Mouse (Mus musculus) regulatory T cell (primary cell): ENCODE measurements around the gene Trp53inp2.

Experiments used
- in situ Hi-C: fragments of 300-600 bp; cut with MboI, MseI; formaldehyde crosslinking; loops from one replicate; pipeline ENCODE4 v1.15.1; 2025; ENCODE audit warnings: high pct_unique_total_duplicates

Gene Trp53inp2

DNA sequence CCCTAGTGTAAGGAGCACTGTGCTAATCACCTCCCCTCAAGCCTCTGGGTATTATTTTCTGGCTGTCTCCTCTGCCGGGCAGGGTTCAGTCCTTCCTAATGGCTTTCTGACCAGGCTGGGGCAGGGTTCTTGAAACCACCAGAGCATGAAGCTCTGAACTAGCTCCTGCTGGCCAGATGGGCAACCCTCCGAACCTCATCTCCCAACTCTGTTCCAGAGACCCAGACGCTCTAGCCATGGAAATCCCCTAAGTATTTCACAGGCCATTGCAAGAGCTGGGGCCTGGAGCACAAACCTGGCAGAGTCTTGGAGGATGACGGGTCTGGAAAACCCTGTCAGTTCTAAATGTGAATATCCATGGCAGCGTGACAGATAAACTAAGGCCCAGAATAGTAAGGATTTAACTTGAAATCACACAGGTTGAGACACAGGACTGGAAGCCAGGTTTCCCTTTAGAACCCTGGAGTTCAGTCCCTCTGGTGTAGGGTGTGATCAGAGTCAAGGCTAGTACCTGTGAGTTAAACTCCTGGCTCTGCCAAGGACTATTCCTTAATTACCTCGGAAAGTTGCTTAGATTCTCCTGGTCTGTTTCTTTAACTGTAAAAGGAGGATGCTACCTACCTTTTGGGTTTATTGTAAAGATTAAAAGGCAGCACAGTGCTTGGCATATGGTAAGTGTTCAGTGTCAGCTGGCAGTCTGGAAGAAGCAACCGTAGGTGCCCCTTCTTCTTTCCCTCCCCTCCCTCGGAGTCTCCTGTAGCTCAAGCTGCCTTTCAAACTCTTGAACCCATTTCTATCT lies at the start of gene Trp53inp2:
Trp53inp2 (plus strand) TSS at position 799 of the 799 bp plus-strand sequence.
- in situ Hi-C loops: loop anchor here (10.0 kb wide), 1 partner anchor 146 kb away; the partner anchor contains the start of gene Dynlrb1

DNA sequence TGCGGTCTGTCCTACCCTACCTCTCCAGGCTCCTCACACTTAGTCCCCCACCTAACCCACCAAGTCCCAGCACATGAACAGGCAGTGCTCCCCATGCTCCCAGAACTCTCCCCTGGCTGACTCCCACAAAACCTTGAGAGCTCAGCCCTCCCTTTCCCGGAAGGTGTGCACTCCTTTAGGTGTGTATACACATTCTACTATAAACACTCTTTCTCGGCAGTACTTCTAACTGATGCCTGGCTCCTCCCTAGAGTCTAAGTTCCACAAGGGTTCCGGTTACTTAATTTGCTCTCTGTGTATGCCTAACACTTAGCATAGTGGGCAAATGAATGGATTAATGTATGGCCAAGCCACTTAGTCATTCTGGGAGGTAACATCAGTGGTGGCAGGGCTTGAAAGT lies 49.5 kb upstream of the Trp53inp2 start:
- in situ Hi-C loops: loop anchor here (25.0 kb wide), 1 partner anchor 1831 kb away; no protein-coding TSS in a partner anchor

DNA sequence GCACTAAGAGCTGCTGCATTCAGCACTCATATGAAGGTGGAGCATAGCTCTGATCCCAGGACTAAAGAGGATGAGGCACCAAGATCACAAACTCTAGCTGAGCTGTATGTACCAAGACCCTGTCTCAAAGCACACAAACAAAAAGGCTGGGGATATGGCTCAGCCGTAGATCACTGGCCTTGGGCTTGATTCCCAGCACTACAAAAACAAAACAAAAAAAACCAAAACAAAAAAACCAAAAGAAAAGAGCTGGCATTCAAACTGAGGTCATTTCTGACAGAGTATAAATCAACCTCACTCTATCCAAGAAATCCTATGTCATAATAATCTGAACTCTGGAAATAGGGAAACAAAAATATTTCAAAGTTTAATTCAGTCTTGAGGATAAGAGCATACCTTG lies 47.4 kb upstream of the Trp53inp2 start:
- in situ Hi-C loops: loop anchor here (25.0 kb wide), 1 partner anchor 1829 kb away; no protein-coding TSS in a partner anchor

DNA sequence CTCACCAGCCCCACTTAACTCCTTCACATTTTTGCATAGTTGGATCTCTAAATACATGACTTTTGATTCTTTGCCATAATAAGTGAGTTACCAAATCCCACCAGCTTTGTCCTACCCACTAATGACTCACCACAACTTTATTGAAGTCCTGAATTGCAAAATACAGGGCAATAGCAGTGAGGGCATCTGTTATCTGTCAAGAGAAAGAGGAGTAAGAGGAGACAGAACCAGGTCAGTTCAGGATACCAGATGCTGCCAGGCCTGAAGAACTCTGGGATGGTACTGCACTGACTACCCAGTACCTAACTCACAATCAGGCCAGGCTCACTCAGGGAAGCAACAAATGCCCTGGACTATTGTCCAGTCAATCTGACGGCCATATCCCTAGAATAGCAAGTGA lies 45.6 kb upstream of the Trp53inp2 start:
- in situ Hi-C loops: loop anchor here (25.0 kb wide), 1 partner anchor 1827 kb away; no protein-coding TSS in a partner anchor

DNA sequence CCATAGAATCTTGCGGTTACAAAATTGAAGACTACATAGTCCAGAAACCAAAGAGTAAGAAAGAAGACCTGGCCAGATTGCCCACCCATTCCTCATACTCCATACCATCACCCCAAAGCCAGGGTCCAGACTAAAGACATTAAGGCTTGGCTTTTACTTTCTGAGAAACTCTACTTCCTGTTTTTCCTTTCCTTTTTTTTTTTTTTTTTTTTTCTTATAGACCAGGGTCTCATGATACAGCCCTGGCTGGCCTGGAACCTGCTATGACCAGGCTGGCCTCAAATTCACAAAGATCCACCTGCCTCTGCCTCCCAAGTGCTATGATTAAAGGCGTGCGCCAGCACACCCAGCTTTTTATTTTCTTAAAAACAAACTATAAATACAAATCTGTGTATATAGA lies 44.6 kb upstream of the Trp53inp2 start:
- in situ Hi-C loops: loop anchor here (25.0 kb wide), 1 partner anchor 1826 kb away; no protein-coding TSS in a partner anchor

DNA sequence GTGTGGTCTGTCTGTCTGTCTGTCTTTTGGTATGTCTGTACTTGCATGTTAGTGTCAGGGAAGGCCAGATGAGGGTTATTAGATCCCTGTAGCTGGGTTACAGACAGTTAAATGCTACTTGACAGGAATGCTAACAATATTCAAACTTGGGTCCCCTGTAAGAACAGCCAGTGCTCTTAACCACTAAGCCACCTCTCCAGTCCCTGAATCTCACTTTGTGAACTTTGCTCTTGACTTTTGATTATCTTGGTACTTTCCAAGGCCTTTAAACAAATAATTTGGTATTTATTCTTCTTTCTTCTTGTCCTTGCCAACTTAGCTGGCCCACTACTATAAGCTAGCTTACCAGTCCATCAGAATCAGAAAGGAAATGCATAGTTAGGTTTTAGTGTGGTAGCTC lies 40.7 kb upstream of the Trp53inp2 start:
- in situ Hi-C loops: loop anchor here (25.0 kb wide), 1 partner anchor 1822 kb away; no protein-coding TSS in a partner anchor

DNA sequence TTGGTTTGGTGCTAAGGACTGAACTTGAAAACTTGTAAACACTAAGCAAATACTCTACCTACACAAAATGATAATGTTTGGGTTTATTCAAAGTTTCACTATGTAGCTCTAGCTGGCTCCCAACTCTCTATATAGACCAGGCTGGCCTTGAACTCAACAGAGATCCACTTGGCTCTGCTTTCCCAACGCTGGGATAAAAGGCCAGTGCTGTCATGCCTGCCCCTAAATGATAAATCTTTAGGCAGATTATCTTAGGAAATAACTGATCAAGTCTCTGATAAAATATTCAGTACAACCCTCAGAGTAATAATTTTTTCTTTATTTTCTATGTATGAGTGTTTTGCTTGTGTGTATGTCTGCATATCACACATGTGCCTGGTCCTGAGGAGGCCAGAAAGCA lies 34.2 kb upstream of the Trp53inp2 start:
- in situ Hi-C loops: loop anchor here (25.0 kb wide), 1 partner anchor 1816 kb away; no protein-coding TSS in a partner anchor

DNA sequence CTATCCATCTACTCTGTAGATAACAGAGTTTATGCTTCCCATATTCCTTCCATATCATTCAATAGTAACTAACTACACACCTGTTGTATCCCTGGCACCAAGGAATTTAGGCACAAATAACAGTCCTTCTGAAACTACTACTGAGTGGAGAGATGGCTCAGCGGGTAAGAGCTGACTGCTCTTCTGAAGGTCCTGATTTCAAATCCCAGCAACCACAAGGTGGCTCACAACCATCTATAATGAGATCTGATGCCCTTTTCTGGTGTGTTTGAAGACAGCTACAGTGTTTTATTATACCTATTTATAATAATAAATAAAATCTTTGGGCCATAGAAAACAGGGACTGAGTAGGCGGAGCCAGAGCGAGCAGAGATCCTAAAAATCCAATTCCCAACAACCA lies 26.5 kb upstream of the Trp53inp2 start:
- in situ Hi-C loops: no loop called here

DNA sequence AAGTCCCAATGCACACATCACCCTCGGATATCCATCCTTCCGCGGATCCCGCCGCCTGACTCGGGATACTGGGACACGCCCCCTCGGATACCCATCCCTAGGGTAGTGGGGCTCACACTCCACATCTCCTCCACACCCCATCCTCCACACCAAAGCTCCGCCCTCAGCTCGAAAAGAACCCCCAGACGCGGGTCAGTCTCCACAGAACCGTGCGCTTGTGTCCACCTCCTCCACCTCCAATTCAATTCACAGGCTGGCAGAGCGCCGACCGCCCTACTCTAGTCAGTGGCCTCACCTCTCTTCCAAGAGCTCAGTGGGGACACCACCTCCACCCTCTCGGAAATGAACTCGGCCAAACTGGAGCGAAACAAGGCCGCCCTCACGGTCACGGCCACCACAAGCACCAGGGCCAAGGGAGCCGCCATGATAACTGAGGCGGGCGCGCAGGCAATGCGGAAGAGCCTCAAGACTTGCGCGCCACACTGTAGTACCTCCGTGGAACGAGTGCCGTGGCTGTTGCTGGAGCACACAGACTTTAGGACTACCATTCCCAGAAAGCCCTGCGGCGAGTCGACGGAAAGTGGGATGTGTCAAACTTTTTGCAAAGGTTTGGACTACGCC lies 23.8 kb upstream of the Trp53inp2 start, which contains the start of gene Pigu:
Pigu (minus strand) TSS at position 460 of the 621 bp plus-strand sequence.
- in situ Hi-C loops: no loop called here

DNA sequence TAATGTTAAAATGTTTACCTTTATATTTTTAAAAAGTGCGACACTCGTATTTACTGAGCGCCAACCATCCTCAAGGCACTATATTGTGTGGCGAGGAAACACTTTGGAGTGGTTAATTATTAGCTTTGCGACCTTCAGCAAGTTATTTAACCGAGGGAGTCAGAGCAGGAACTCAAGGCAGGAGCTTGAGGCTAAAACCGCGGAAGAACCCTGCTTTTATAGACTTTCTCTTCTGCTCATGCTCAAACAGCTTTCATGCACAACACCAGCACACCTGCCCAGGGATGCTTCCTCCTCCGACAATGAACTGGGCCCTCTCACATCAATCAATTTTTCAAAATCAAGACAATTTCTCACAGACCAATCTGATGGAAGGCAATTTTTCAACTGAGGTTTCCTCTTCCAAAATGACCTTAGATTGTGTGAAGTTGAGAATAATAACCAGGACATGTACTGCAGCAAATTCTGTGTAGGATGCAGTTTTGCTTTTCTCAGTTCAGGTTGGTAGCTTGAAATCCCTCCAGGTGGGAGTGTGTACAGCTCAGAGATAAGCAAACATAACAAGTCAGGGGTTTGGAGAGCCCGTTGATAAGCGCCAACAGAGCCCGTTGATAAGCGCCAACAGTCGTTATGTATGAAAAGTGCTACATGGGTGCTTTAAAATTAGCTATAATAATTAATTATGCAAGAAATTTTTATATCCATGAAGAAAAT lies 23.0 kb upstream of the Trp53inp2 start:
- in situ Hi-C loops: no loop called here

DNA sequence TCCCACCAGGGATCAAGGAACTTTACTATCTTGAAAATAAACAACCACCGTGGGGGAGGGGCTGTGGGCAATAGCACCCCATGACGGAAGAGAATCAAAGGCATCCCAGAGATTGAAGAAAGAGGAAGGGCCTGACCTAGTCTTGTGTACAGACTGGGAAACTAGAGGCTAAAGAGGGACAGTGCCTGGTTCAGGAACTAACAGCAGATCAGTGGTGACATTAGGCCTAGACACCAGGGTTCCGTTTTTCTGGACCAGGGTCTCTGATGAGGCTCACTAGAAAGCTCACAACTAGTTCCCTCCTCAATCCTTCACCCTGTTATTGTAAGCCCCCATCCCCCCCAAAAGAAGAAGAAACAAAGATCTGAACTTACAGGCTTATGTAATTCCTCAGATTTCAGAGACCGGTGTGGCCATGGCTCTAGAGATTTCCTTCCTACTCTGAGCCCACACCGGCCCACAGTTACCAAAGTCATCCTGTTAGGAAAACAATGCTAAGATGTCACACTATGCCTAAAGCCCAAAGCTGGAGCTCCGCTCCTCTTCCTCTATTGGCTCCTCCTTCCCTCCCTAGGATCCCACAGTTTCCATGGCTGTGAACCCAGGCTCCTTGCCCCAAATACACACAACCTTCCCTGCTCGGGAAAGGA lies 13.1 kb upstream of the Trp53inp2 start:
- in situ Hi-C loops: no loop called here

DNA sequence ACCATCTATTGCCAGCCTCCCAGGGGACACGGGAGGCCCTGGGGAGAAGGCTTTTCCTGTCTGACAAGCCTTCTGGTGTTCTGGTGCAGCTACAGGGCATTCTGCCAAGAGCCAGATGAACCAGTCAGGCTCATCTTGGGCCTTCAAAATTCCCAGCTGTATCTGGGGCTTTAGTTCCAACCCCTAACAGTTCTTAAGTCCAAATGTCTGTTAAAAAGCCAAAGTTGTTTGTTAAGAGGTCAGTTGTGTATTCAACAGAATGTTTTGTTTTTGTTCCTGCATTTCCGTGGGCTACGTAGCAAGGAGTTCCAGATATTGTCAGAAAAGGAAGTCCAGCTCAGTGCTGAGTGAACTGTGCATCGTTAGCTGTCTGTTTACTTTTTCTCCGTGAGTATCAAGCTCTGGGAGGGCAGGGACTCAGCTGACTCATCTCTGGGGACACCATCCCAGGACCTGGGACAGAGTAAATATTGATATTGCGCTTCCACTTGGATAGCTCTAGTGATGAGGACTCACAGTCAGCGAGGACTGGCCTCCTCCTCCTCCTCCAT lies 11.5 kb upstream of the Trp53inp2 start:
- in situ Hi-C loops: no loop called here

DNA sequence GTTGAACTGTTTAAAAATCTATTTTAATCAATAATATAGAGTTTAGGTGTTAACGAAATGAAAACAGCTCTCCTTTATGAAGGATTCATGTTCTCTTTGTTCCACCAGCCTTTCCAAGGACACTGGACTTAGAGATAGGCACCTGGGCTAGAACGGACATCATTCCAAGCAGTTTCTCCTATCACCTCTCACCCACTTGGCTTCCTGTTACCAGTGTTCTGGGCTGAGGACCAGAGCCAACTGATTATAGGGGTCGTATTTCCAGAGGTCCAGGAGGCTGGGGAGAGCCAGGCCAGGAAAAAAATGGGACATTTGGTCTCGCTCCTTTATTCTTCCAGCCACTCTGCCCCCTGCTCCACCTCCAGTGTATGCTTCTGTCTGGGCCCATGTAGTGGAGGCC lies 8.4 kb upstream of the Trp53inp2 start:
- in situ Hi-C loops: no loop called here

DNA sequence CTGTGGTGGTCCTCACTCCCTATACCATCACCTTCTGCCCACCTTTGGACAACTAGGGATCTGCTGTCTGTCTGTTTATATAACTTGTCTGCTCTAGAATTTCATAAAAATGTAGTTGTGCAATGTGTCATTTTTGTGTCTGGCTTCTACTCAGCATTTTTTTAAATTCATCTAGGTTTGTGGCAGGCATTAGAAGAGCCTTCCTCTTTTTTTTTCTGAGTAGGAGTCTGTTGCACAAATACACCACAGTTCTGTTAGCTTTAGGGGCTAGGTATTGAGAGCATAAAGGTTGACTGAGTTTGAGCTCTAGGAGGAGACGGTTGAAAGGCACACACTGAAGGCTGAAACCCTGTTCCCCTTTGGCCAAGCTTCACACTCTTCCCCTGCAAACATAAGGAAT lies 7.6 kb upstream of the Trp53inp2 start:
- in situ Hi-C loops: no loop called here

DNA sequence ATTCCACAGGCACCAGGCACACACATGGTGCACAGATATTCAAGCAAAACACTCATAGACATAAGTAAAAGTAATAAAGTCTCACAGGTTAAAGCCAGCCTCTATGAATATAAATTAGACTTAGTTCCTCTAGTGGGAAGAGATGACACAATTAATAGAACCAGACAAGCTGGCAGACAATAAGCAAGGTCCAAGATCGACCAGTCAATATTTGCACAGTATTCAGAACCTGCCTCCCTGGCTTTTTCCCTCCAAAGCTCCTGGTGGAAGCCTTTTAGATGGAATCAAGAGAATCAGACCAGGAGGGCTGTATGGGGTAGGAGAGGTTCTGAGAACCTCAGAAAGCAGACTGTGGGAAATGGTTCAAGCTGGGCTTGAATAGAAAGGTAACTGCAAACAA lies 7.0 kb upstream of the Trp53inp2 start:
- in situ Hi-C loops: no loop called here

DNA sequence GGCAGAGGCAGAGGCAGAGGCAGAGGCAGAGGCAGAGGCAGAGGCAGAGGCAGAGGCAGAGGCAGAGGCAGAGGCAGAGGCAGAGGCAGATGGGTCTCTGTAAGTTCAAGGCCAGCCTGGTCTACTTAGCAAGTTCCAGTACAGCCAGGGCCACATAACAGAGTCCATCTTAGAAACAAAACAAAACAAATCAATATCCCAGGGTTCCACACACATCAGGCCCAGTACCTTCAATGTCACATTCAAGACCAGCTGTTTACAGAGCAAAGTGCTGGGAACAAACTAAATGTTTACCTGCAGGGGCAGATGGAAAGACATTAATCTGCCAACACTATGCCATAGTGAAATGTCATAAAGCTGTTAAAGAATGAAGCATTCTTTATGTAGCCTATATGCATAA lies 6.3 kb upstream of the Trp53inp2 start:
- in situ Hi-C loops: no loop called here

DNA sequence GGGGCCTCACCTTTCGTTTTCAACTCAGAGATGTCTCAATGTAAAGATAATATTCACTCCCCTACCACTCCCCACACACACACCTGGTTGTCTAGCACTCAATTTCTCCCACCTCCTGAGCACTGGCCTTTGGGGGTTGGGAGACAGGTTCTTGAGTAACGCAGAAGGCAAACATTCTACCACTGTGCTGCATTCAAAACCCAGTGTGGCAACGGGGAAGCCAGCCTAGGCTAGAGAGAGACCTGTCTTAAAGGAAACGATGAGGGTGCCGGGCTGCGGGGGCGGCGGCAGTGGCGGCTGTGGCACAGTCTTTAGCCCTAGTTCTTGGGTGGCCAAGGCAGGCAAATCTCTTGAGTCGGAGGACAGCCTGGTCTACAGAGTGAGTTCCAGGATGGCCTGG lies 4.7 kb upstream of the Trp53inp2 start:
- in situ Hi-C loops: no loop called here

DNA sequence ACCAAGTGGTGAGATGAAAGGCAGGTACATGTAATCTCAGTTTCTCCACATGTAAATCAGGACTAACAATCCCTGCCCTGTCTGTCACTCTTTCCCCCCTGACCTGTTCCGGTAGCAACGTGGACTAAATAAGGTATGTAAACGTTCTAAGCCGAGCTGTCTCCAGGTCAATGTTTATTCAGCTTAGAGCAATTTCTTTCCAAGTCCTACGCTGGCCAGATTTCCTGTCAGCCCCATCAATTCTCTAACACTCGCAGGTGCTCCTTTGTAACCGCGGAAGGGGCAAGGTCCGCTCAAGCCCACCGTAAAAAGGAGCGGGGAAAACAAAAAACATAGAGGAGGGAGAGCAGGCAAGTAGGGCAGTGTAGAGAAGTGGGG lies 190 bp downstream of the Trp53inp2 start:
- in situ Hi-C loops: loop anchor here (10.0 kb wide), 1 partner anchor 146 kb away; the partner anchor contains the start of gene Dynlrb1

DNA sequence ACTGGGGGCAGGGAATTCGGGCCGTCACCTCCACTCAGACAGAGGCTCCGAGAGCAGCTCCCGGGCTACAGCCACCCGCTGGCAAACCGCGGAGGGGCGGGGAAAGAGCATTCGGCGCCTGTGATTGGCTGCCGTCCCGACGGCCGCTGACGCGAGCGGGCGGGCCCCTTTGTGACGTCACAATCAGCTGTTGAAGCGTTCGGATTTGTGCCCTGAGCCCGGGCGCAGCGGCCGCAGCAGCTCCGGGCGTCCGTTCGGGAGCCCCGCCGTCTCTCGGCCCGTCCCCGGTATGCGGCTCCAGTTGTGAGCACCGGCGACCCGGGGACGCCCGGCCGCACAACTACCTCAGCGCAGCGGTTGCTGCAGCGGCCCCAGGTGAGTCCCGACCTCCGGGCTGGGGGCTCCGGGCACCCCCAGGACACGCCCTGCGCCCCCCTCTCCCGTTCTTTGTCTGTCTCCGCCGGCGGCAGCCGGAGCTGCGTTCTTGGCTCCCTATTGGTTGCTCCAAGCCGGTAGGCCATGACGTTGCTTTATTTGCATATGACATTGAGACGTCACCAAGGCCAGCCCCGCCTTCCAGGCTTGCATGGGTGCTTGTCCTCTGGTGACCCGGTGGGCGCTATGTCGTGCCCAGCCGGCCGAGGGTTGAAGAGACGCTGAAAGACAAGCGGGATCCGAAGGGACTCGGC lies 928 bp downstream of the Trp53inp2 start:
- in situ Hi-C loops: loop anchor here (10.0 kb wide), 1 partner anchor 147 kb away; the partner anchor contains the start of gene Dynlrb1

DNA sequence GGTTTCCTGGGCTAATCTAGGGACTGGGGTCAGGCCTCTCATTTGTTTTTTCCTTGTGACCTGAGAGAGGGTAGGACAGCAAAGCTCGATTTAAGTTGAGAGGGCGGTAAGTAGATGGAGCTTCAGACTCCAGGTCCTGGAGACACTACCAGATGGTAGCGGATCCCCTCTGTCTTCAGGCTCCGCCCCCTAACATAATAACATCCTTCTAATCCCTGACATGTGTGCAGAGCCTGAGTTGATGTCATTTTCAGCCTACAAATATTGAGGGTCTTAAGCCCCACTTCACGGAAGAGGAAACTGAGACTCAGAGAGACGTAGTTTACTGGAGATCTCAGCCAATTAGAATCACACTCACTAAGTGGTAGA lies 1.5 kb downstream of the Trp53inp2 start:
- in situ Hi-C loops: loop anchor here (10.0 kb wide), 1 partner anchor 148 kb away; the partner anchor contains the start of gene Dynlrb1
